Mouse (Mus musculus) spleen, postnatal 36 days (tissue): ENCODE data around the gene Memo1.
"Not testable (repeated sequence)": the region's sequence is repeated elsewhere in the genome, so short reads cannot be mapped to it uniquely, and the experiment has no call there.

Experiments
- DNase-seq, 2 experiments: peaks; one replicate each; pipeline ENCODE4 v3.0.0; 2022; ENCODE audit warnings: low spot score in 2 of 2, mixed read lengths in 1 of 2

Gene Memo1

GRCm38 (mm10) chr17:74264333-74265155, 30.8 kb downstream of the Memo1 start:
- no peak for DNase-seq

- DNase-seq, result no peak
Observed at GRCm38 (mm10) chr17:74262415-74262814, 32.9 kb downstream of the Memo1 start.

- no peak for DNase-seq
Observed at GRCm38 (mm10) chr17:74245284-74245683, 50.0 kb downstream of the Memo1 start.

- no peak for DNase-seq
Observed at GRCm38 (mm10) chr17:74242788-74243187, 52.5 kb downstream of the Memo1 start.

GRCm38 (mm10) chr17:74240322-74240721, 55.0 kb downstream of the Memo1 start:
- DNase-seq, result no peak

GRCm38 (mm10) chr17:74228131-74228759, 67.1 kb downstream of the Memo1 start:
- DNase-seq, result no peak

GRCm38 (mm10) chr17:74217304-74217703, 78.0 kb downstream of the Memo1 start:
- no peak for DNase-seq

GRCm38 (mm10) chr17:74212831-74213524, 82.3 kb downstream of the Memo1 start:
- DNase-seq, result not testable (repeated sequence)

GRCm38 (mm10) chr17:74209143-74209908, 86.0 kb downstream of the Memo1 start:
- DNase-seq, result no peak

GRCm38 (mm10) chr17:74195943-74196342, 99.4 kb downstream of the Memo1 start:
- DNase-seq, result peak; percentile 29 to 34

GRCm38 (mm10) chr17:74194755-74195154, 100.6 kb downstream of the Memo1 start:
- DNase-seq, result no peak

GRCm38 (mm10) chr17:74193463-74193862, 101.9 kb downstream of the Memo1 start:
- no peak for DNase-seq

- DNase-seq, result no peak
Observed at GRCm38 (mm10) chr17:74191446-74191845, 103.9 kb downstream of the Memo1 start.

- DNase-seq, result peak; percentile 42
Observed at GRCm38 (mm10) chr17:74186197-74186596, 109.1 kb downstream of the Memo1 start.

- DNase-seq, result no peak
Observed at GRCm38 (mm10) chr17:74184739-74185138, 110.6 kb downstream of the Memo1 start.

GRCm38 (mm10) chr17:74180889-74181288, 114.4 kb downstream of the Memo1 start:
- no peak for DNase-seq

GRCm38 (mm10) chr17:74179640-74180039, 115.7 kb downstream of the Memo1 start:
- not testable (repeated sequence) for DNase-seq

- no peak for DNase-seq
Observed at GRCm38 (mm10) chr17:74173726-74174125, 121.6 kb downstream of the Memo1 start.

- no peak for DNase-seq
Observed at GRCm38 (mm10) chr17:74172834-74173233, 122.5 kb downstream of the Memo1 start.

- peak; percentile 68 to 69 for DNase-seq
Observed at GRCm38 (mm10) chr17:74159443-74159894, 135.9 kb downstream of the Memo1 start.

- DNase-seq, result no peak
Observed at GRCm38 (mm10) chr17:74158161-74158560, 137.2 kb downstream of the Memo1 start.
